Mouse (Mus musculus): ENCODE measurements around the gene Hspb1.
A peak's percentile ranks its signal among the peaks of the same experiment; 100 is the strongest.

The Hspb1 gene

DNA sequence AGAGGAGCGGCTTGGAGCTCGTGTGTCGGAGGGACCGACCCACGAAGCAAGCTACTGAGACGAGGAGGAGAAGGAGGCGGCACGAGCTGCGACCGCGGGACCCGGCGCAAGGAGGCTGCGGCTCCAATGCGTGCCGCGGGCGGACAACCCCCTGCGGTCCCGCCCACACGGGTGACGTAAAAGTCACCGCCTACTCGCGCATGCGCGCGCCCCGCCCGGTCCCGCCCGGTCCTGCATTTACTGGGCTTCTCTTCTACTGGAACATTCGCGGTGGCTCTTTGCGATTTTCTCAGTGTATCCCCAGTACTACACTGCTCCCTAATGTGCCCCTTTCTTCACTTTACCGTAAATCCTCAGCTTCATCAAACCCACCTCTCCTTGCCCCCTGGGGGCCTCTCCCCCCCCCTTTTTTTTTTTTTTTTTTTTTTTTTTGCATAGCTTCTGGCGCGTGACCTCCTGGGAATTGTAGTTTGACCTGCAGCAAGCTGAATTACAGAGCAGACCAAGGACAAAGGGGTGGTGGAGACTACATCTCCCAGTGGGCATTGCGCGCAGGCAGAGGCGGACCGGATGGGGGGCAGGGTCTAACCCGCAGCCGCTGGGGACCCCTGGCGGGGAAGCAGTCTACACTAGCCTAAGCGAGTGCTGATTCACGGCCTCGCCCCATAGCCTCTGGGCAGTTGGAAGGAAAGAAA, 46.9 kb downstream of the Hspb1 start, which contains the start of gene Ywhag:
Ywhag (minus strand) TSS at position 136 of the 695 bp plus-strand sequence.
- Histone ChIP-seq H3K4me3 (replicated peaks; ENCODE audit: low read length) (peak within 1 kb of the TSS; percentile 99), H3K36me3 (ENCODE audit: insufficient read depth, low read length) (peaks cover 34% of the 10 kb centered on the region), H3K27me3 (ENCODE audit: insufficient read depth, low read length) (no peaks in the 10 kb centered on the region), H3K9me3 (ENCODE audit: low read length) (no peaks in the 10 kb centered on the region), H3K4me1 (replicated peaks; ENCODE audit: low read depth, low read length) (peaks cover 72% of the 10 kb centered on the region)
- TF ChIP-seq NANOG (IDR thresholded peaks at IDR 0.05; ENCODE audit: borderline replicate concordance, low read length) (no peak), CTCF (conservative IDR thresholded peaks at IDR 0.05; ENCODE audit: low read length) (no peak), POU5F1 (IDR thresholded peaks at IDR 0.05; ENCODE audit: borderline replicate concordance, low read length) (no peak)

DNA sequence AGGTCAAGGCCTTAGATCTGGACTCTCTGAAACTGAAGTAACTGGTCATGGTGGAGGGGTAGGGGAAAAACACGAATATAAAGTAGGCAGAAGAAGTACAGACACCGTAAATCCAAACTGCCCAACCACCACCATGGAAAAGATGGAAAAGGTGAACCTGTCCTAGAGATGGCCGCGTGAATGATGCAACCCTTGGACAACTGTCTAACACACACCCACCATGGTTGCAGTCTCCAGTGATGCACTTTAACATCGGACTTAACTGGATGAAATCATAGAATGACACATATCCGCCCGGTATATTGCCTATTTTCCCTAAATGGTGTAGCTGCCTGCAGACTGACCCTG, 47.4 kb downstream of the Hspb1 start:
- no peaks in the 10 kb centered on the region for H3K27me3 ChIP-seq (ENCODE audit: insufficient read depth, low read length)
- peak overlapping the region; percentile 99 for H3K4me3 ChIP-seq (replicated peaks; ENCODE audit: low read length)
- no peaks in the 10 kb centered on the region for H3K9me3 ChIP-seq (ENCODE audit: low read length)
- TF ChIP-seq CTCF (conservative IDR thresholded peaks at IDR 0.05; ENCODE audit: low read length) (no peak), NANOG (IDR thresholded peaks at IDR 0.05; ENCODE audit: borderline replicate concordance, low read length) (no peak), POU5F1 (IDR thresholded peaks at IDR 0.05; ENCODE audit: borderline replicate concordance, low read length) (no peak)
- peaks cover 29% of the 10 kb centered on the region for H3K36me3 ChIP-seq (ENCODE audit: insufficient read depth, low read length)
- H3K4me1 ChIP-seq (replicated peaks; ENCODE audit: low read depth, low read length): peaks cover 68% of the 10 kb centered on the region

DNA sequence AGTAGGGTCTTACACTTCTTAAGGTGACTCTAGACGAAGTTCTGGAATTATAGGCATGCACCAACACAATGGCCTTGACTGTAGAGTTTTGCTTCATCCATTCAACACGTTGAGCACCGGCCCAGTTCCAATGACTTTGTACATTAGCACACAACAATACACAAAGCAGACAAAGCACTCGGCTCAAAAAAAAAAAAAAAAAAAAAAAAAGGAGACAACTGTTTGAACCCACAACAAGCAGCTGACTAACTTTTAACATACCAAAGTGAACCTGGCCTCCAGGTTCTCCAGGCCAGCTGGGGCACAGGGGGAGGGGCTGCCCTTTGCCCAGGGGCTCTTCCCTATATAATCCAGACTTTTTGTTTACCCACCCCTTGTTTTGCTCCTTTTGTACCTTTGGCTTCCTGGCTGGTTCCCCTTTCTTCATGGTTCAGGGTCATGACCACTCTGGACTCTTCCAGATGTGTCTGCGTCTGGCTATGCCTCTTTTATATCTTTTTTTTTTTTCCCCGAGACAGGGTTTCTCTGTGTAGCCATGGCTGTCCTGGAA, 48.0 kb downstream of the Hspb1 start:
- H3K36me3 ChIP-seq (ENCODE audit: insufficient read depth, low read length): peaks cover 23% of the 10 kb centered on the region
- H3K27me3 ChIP-seq (ENCODE audit: insufficient read depth, low read length): no peaks in the 10 kb centered on the region
- H3K4me3 ChIP-seq (replicated peaks; ENCODE audit: low read length): peak overlapping the region; percentile 99
- TF ChIP-seq CTCF (conservative IDR thresholded peaks at IDR 0.05; ENCODE audit: low read length): no peak
- no peak for TF ChIP-seq NANOG (IDR thresholded peaks at IDR 0.05; ENCODE audit: borderline replicate concordance, low read length)
- TF ChIP-seq POU5F1 (IDR thresholded peaks at IDR 0.05; ENCODE audit: borderline replicate concordance, low read length): no peak
- peaks cover 68% of the 10 kb centered on the region for H3K4me1 ChIP-seq (replicated peaks; ENCODE audit: low read depth, low read length)
- no peaks in the 10 kb centered on the region for H3K9me3 ChIP-seq (ENCODE audit: low read length)
